In genomic region chr13:113377631-113378030, GRCm38 (mm10) we compare ENCODE assay signal across 24 mouse cellular contexts.
"Had no signal": no experiment of that assay in that cellular context is flagged by ENCODE, and none has a peak within 500 bp of the region (broad histone marks: within the 10 kb centered on the region; RNA-seq: fewer than 3 reads in every experiment).

No protein-coding gene starts in this region.

- H3K36me3 ChIP-seq: heart, embryonic 12.5 days; hindbrain, embryonic 13.5 days; hindbrain, embryonic 15.5 days; intestine, embryonic 15.5 days; kidney, embryonic 15.5 days; limb, embryonic 13.5 days; limb, embryonic 15.5 days had no signal

- H3K27me3 ChIP-seq: heart, embryonic 12.5 days; hindbrain, embryonic 13.5 days; hindbrain, embryonic 15.5 days; intestine, embryonic 15.5 days; kidney, embryonic 15.5 days; limb, embryonic 13.5 days; limb, embryonic 15.5 days had no signal

- H3K4me1 ChIP-seq: heart, embryonic 12.5 days; intestine, embryonic 15.5 days; kidney, embryonic 15.5 days had no signal

- H3K9me3 ChIP-seq: hindbrain, embryonic 13.5 days; hindbrain, embryonic 15.5 days; intestine, embryonic 15.5 days; kidney, embryonic 15.5 days; limb, embryonic 13.5 days; limb, embryonic 15.5 days had no signal

- DNase-seq: forebrain, postnatal 0 days; gastrocnemius, postnatal 14 days; gastrocnemius, postnatal 36 days; heart, adult 18-20 months; heart, postnatal 14 days; heart, postnatal 36 days; kidney, adult 11 months; kidney, adult 2 months; kidney, adult 9 months; kidney, postnatal 14 days; kidney, postnatal 36 days; layer of hippocampus, adult 9-11 months; layer of hippocampus, postnatal 36 days; left cerebral cortex, postnatal 4 days had no signal

- H3K4me3 ChIP-seq: heart, embryonic 12.5 days; hindbrain, embryonic 13.5 days; hindbrain, embryonic 15.5 days; intestine, embryonic 15.5 days; kidney, embryonic 15.5 days; limb, embryonic 13.5 days; limb, embryonic 15.5 days had no signal

- H3K27ac ChIP-seq: hindbrain, embryonic 13.5 days; hindbrain, embryonic 15.5 days; hindbrain, postnatal 0 days; intestine, embryonic 15.5 days; kidney, embryonic 15.5 days; kidney, postnatal 0 days; limb, embryonic 13.5 days; limb, embryonic 15.5 days; liver, embryonic 14.5 days had no signal

- H3K9ac ChIP-seq: forebrain, postnatal 0 days; heart, embryonic 12.5 days; hindbrain, embryonic 13.5 days; hindbrain, embryonic 15.5 days; intestine, embryonic 15.5 days; kidney, embryonic 15.5 days; limb, embryonic 13.5 days; limb, embryonic 15.5 days; liver, embryonic 14.5 days had no signal

- H3K4me2 ChIP-seq: heart, embryonic 12.5 days; hindbrain, embryonic 13.5 days; hindbrain, embryonic 15.5 days; intestine, embryonic 15.5 days; kidney, embryonic 15.5 days; limb, embryonic 13.5 days; limb, embryonic 15.5 days had no signal

- ATAC-seq: forebrain, postnatal 0 days; hindbrain, postnatal 0 days; intestine, embryonic 15.5 days had no signal
